Mouse (Mus musculus) T-helper 1 cell (primary cell): ENCODE data around the gene Cfc1.
"Not testable (repeated sequence)": the region's sequence is repeated elsewhere in the genome, so short reads cannot be mapped to it uniquely, and the experiment has no call there.

ENCODE experiments used
- in situ Hi-C: fragments of 300-600 bp; cut with MboI, MseI; formaldehyde crosslinking; loops from one replicate; pipeline ENCODE4 v1.15.1; 2025; ENCODE audit warnings: high pct_unique_total_duplicates

Cfc1 gene

DNA sequence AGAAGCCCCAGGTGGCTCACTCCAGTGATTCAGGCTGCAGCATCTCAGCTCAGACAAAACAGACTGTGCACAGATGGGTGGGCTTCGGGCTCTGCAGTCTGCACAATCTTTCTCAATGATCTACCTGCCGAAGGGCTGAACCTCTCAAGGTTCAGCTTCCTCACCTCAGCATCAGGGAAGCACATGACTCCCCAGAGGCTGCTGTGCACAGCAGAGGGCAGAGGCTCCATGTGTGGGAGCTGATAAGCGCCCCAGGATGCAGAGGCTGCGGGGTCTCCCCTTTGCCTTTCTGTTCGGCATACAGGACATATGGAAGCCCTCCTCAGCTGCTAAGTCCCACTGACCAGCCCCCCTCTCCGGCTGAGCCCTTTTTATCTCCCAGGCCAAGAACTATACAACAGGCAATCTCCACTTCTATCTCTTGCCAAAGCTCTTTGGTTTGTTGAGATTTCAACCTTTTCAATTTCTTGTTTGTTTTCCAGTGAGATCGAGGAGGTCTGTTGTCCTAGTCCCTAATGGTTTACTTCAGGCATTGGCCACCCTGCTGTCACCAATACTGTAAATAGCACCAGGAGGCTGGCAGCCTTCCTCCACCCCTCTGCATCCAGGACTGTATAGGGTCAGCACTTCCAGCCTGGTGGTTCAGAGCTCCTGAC lies at the start of gene Cfc1:
Cfc1 (plus strand) TSS at position 606 of the 656 bp plus-strand sequence.
- in situ Hi-C loops: loop anchor here (10.0 kb wide), 1 partner anchor 1150 kb away; no protein-coding TSS in a partner anchor

DNA sequence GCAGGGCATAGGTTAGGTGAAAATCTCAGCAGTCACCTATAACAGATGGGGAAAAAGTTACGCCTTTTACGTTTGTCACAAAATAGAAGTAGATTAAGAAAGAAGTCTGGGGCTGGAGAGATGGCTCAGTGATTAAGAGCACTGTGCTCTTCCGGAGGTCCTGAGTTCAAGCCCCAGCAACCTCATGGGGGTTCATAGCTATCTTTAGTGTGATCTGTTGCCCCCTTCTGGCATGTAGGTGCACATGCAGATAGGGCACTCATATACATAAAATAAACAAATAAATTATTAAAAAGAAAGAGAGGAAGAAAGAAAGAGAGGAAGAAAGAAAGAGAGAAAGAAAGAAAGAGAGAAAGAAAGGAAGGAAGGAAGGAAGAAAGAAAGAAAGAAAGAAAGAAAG lies 48.1 kb upstream of the Cfc1 start:
- in situ Hi-C loops: loop anchor here (5.0 to 10.0 kb wide), 2 partner anchors 50 to 367 kb away; partner anchors contain the start of genes Ccdc115 and Imp4

DNA sequence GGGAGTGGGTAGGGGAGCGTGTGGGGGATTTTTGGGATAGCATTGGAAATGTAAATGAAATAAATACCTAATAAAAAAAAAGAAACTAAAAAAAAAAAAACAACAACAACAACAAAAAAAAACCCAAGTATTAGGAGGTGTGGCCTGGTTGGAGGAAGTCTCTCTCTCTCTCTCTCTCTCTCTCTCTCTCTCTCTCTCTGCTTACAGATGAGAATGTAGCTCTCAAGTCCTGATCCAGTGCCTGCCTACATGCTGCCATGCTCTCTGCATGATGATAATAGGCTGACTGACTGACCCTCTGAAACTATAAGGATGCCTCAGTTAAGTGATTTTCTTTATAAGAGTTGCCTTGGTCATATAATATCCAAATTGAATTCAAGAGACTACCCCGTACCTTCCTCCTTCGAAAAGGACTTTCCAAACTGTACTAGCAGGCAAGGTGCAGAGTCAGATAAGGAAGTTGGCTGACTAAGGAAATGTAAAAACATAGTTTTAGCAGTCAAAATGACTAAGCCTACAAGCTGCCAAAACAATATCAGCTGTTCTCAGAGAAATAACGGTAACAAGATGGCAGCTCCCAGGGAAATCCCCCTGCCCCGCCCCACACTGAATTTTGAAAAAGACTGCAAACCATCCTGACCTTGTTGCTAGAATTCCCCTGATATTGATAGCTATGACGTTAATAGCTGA lies 45.5 kb upstream of the Cfc1 start:
- in situ Hi-C loops: loop anchor here (5.0 to 10.0 kb wide), 2 partner anchors 53 to 365 kb away; partner anchors contain the start of genes Ccdc115 and Imp4

DNA sequence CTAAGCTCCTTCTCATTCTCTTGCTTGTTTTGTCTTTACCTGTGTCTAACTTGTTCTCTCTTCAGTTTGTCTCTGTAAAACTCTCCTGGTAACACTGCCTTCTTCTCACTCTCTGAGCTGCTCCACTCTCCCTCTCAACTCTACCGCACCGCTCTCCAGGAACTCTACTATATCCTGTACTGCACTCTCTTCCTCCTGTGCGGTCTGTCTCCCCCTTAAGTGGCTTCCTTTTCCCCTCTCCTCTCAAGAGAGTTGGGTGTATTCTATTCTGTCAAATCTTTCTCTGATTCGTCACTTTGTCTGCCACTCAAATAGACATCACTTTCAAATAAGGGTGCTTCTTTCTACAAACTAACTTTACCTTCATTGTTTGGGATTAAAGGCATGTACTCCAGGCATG lies 44.0 kb upstream of the Cfc1 start:
- in situ Hi-C loops: no loop called here

DNA sequence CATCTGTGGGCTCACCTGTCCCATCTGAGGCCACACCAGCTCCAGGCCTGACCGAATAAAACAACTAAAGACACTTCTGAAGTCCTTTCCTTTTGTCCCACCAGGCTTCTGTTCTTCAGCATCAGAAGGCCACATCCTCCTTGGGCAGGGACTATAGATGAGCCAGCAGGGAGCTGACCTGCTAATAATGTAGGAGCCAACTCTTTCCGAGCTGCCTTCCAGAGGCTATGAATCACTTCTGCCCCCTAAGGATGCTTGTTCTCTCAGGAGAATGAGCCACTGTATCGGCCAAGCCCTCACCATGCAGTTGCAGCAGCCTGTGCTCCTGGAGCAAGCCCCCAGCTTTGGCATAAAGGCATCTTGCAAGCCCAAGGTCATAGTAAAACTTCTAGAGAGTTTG lies 32.5 kb upstream of the Cfc1 start:
- in situ Hi-C loops: no loop called here

DNA sequence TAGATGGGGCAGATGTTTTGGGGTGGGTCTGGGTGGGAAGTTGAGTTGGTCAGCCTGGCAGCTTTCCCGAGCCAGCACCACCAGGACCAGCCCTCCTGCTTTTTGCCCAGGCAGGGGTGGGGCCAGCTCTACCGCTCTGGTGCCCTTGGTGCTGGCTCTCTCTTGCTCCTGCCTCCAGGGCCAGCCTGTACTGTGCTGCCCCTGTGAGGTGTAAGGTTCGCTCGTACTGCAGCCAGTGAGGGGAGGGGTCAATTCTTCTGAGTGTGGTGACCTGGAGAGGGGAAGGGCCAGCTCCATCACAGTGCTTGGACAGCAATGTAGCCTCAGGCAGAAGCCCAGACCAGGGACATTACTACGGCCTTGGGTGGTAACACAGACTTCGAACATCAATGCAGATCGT lies 30.1 kb upstream of the Cfc1 start:
- in situ Hi-C loops: no loop called here

DNA sequence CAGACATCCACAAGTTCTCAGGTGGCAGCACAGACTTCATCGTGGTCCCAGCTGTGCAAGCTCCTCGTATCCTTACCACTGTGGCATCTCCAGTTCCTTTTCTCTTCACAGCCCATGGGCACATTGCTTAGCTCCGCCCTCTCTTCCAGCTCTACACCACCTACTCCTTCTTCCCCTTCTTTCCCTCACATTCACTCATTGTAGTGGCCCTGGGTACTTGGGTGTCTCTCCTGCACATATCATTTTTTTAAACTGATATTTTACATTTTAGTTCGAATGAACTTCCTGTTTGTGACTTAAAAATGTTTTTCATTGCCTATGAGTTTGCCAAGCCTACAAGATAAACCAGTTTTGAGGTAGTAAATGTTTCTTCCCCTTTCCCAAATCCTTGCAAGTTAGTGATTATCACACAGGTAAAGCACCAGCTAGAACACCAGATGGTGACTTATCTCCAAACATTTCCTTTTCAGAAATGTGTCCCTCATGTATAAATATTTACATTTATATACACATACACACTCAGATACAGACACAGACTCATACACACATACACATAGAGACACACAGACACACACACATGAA lies 29.4 kb upstream of the Cfc1 start:
- in situ Hi-C loops: no loop called here

DNA sequence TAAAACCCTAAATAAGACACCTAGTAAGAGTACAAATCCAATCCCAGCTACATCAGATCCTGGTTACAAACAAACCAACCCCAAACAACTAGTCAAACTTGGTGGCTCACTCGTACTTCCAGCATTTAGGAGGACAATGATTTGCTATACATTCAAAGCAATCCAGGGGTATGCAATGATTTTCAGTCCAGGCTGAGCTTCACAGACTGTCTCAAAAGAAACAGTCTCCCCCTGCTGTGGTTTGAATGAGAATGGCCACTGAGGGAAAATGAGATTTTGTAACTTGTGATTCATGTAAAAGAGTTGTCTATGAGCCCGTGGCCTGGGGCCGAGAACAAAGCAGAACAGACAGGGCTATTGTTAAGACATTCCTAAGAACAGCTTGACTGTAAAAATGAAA lies 27.5 kb upstream of the Cfc1 start:
- in situ Hi-C loops: no loop called here

DNA sequence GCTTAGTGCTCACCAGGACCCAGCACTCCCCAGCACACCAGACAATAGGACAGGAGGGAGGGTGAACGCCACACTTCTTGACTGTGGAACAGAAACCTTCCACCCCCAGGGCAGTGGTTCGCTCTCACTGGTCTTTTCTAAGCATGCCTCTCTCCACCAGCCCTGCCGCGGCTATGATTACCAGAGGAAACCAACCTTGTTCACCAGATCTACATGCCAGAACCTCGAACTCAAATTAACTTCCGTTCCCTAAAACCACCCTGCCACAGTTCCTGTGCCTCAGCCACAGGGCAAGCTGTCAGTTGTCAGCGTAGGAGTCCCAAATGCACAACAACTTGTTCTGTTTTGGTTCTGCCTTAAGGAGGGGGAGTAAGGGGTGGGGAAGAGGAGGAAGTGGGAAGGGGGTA lies 24.9 kb upstream of the Cfc1 start:
- in situ Hi-C loops: loop anchor here (5.0 kb wide), 1 partner anchor 42 kb away; no protein-coding TSS in a partner anchor

DNA sequence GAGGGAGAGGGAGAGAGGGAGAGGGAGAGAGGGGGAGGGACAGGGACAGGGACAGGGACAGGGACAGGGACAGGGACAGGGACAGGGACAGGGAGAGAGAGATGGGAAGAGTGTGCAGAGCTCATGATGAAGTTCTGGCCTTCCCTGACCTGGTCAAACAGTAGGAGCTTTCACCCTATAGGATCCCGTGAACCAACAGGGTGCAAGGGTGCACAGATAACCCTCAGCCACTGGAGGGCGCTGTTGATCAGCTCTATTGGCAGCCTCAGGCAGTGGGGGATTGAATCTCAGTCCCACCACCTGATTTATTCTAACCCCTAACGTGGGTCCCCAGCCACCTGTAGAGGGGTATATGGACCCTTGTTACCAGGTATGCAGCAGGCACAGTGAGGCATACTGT lies 24.4 kb upstream of the Cfc1 start:
- in situ Hi-C loops: loop anchor here (5.0 kb wide), 1 partner anchor 41 kb away; no protein-coding TSS in a partner anchor

DNA sequence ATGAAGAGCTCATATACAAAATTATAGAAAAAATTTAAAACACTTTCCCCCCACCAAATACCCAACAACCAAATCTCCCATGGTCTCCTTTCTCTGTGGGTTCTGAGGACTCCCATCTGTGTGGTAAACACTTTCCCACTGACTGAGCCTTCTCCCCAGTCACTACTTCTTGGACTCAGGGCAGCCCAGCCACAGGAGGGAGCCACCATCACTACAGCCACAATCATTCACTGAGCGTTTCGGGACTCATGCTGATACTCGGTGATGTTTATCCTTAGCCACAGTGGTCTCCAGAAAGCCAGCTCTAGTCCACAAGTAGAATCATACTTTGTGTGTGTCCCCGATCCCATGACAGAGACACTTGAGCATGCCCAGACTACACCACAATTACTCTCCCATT lies 22.4 kb upstream of the Cfc1 start:
- in situ Hi-C loops: loop anchor here (5.0 kb wide), 1 partner anchor 39 kb away; no protein-coding TSS in a partner anchor

DNA sequence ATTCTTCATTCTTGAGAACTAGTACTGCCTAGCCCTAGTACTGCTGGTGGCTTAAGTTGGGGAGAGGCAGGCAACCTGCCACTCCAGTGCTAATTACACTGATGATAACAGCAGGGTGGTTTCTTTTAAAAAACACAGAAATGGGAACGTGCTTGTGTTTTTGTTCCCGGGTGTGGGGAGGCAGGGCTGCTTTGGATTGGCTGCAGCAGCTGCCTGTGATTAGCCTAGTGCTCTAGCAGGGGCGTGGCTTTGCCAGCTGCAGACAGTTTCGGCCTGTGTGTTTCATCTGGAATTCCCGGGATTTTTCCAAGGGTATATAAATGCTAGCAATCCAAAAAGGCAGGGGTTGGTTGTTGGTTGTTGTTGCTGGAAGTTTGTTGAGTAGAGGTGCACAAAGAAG lies 18.9 kb upstream of the Cfc1 start:
- in situ Hi-C loops: no loop called here

DNA sequence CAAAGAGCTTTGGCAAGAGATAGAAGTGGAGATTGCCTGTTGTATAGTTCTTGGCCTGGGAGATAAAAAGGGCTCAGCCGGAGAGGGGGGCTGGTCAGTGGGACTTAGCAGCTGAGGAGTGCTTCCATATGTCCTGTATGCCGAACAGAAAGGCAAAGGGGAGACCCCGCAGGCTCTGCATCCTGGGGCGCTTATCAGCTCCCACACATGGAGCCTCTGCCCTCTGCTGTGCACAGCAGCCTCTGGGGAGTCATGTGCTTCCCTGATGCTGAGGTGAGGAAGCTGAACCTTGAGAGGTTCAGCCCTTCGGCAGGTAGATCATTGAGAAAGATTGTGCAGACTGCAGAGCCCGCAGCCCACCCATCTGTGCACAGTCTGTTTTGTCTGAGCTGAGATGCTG lies 18.2 kb upstream of the Cfc1 start:
- in situ Hi-C loops: not testable (repeated sequence)

DNA sequence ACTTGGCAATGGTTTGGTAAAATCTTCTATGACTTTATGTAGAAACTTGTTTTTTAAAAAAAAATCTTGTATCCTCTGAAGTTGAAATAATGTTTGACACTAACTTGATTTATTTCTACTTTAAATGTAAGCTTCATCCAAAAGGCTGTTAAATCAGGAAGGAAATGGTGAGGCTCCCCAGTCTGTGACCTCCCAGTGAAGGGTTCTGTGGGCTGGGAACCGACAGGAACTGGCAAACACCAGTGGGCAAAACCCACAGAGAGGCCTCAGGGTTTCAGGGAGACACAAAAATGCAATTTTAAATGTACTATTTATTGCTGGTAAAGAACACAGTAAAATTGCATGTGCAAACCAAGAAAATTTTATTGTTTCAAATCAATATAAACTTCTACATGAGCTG lies 17.7 kb upstream of the Cfc1 start:
- in situ Hi-C loops: not testable (repeated sequence)

DNA sequence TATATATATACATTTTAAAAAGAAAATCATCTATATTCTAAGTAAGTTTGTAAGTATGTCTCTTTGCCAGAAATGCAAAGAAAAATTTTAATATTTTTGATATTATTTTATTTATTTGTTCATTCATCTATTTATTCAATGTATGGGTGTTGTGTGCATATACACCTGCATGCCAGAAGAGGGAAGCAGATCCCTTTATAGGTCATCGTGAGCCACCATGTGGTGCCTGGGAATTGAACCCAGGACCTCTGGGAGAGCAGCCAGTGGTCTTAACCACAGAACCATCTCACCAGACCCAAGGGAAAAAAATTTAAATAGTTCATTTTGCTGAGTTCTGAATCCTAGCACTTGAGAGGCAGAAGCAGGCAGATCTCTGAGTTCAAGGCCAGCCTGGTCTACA lies 17.2 kb upstream of the Cfc1 start:
- in situ Hi-C loops: no loop called here

DNA sequence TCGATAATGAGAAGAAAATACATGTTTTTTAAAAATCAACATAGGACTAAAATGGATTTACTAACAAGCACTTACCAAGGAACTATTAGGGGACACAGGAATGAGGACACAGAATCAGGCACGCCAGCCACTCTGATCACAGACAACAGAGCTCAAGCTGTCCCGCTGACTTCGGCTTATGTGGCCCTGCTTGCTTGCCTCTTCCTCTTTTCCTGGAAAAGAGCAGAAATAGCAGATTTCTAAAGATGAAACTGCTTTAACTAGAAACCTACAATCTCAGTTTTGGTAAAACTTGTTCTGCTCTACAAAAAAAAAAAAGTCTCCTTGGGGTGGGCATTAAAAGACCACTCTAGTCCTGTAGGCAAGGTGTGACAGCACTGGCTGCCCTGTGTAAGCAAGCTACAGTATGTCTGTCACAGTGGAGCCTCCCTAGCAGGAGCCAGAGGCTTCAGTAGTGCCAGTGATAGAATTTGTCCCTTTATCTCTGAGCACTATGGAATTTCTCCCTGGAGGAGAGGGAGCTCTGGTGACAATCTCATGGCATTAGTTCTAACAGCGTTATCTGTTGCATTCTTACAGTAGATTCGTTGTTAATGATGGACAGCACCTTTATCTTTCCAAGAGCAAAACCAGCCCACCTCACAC lies 13.1 kb upstream of the Cfc1 start:
- in situ Hi-C loops: loop anchor here (5.0 kb wide), 1 partner anchor 75 kb away; no protein-coding TSS in a partner anchor

DNA sequence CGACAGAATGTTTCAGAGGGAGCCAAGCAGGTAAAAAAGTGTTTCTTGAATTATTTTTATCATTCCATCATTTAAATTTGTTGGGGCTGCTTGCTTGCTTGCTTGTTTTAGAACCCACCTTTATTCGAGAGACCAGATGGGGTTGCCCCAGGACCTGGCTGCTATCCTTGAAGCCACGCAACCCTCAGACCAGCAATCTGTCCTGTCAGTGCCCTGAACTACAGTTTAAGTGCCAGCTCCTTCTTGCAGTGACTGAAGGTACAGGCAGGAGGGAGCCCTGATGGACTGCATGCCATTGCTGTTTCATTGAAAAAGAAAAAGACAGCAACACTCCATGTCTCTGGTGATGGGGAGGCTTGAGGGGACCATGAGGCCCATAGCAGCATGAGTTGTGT lies 12.6 kb upstream of the Cfc1 start:
- in situ Hi-C loops: loop anchor here (5.0 kb wide), 1 partner anchor 74 kb away; no protein-coding TSS in a partner anchor

DNA sequence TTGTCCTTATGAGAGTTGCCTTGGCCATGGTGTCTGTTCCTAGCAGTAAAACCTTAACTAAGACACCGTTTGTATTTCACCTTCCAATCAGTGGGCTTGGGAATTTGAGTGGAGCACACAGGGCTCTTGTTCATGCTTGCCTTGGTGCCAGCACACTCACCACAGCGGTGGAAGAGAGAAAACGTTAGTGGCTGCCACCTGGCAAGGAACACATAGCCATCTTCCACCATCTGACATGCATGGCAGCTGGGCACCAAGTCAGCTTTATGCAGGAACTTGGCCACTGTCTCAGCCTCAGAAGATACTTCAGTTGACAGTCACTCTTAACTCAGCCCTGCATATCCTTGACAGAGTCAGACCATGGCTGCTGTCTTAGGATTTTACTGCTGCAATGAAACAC lies 11.8 kb upstream of the Cfc1 start:
- in situ Hi-C loops: loop anchor here (5.0 kb wide), 1 partner anchor 74 kb away; no protein-coding TSS in a partner anchor

DNA sequence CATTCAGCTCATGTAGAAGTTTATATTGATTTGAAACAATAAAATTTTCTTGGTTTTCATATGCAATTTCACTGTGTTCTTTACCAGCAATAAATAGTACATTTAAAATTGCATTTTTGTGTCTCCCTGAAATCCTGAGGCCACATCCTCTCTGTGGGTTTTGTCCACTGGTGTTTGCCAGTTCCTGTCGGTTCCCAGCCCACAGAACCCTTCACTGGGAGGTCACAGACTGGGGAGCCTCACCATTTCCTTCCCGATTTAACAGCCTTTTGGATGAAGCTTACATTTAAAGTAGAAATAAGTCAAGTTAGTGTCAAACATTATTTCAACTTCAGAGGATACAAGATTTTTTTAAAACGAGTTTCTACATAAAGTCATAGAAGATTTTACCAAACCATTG lies 874 bp upstream of the Cfc1 start:
- in situ Hi-C loops: loop anchor here (10.0 kb wide), 1 partner anchor 1150 kb away; no protein-coding TSS in a partner anchor

DNA sequence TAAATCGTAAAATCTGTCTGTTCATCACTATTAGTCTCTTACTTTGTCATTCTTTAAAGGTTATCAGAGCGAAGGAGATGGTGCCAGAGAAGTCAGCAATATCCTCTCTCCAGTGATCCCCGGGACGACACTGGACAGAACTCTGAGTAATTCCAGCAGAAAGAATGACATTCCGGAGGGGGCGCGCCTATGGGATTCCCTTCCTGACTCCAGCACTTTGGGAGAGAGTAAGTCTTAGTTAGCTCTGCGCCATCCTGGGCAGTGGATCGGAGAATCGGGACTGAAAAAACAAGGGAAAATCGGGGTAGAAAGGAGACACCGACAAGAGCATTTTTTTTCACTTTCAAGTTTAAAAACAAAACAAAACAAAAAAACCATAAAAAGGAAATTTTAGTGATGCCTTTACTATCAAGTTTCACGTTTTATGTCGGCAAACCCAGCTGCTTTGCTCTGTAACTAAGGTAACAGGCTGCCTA lies 881 bp downstream of the Cfc1 start:
- in situ Hi-C loops: loop anchor here (10.0 kb wide), 1 partner anchor 1152 kb away; no protein-coding TSS in a partner anchor

DNA sequence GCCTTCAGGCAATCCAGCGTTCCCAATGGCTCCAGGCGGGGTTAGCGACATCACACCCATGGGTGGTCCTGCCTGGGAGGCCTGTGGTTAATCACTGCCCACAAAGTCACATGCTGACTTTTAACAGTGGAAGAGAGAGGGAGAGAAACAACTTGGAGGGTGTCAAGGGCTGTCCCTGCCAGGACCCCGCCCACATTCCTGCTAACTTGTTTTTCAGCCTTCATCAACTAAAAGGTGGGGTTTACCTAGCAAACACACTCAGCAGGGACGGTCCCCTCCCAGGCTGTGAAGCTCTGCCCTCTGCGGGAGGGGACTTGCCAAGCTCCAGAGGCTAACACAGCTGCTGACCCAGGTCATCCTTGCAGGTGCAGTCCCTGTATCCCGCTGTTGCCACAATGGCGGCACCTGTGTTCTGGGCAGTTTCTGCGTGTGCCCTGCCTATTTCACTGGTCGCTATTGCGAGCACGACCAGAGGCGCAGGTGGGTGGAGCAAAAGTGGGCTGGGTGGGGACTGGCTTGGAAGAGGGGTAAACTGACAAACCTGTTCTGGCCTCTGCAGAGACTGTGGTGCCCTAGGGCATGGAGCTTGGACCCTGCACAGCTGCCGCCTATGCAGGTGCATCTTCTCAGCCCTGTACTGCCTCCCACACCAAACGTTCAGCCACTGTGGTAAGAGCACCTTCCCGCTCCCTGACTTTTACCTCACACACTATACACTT lies 1.5 kb downstream of the Cfc1 start:
- in situ Hi-C loops: loop anchor here (10.0 kb wide), 1 partner anchor 1152 kb away; no protein-coding TSS in a partner anchor
